Mouse (Mus musculus) liver, embryonic 11.5 days (tissue): Measurements from ENCODE around the gene Maea. TPM values are rescaled to one million over a fixed set of nuclear protein-coding genes. Genes with fewer than 3 reads are reported as not detected.
"Not testable (repeated sequence)": the region's sequence is repeated elsewhere in the genome, so short reads cannot be mapped to it uniquely, and the experiment has no call there.

Source experiments
- ATAC-seq: fragments of 200-750 bp; cut with Nextera tagmentation; replicated peaks from 2 replicates; pipeline ENCODE4 v1.8.0; 2017; ENCODE audit warnings: moderate number of reproducible peaks, mild to moderate bottlenecking, moderate TSS enrichment, moderate library complexity; ENCODE audit not compliant: low FRiP score
- DNase-seq: peaks from one replicate; pipeline ENCODE4 v3.0.0-alpha.2; 2017; ENCODE audit warnings: low spot score
- H3K27ac ChIP-seq: fragments of 300-500 bp; sonication (generic); 2 replicates; pipeline ENCODE4 v1.5.1; 2014; ENCODE audit warnings: mild to moderate bottlenecking, low read depth, low read length, control low read depth
- H3K27me3 ChIP-seq: fragments of 300-500 bp; sonication (generic); replicated peaks from 2 replicates; pipeline ENCODE4 v1.6.1; 2014; ENCODE audit warnings: low read length, mixed read lengths; ENCODE audit not compliant: control insufficient read depth, insufficient read depth
- H3K36me3 ChIP-seq: fragments of 300-500 bp; sonication (generic); 2 replicates; pipeline ENCODE4 v1.6.1; 2014; ENCODE audit warnings: mild to moderate bottlenecking, low read length, moderate library complexity, mixed read lengths; ENCODE audit not compliant: control insufficient read depth, insufficient read depth
- H3K4me1 ChIP-seq: fragments of 300-500 bp; sonication (generic); replicated peaks from 2 replicates; pipeline ENCODE4 v1.6.1; 2014; ENCODE audit warnings: low read length, mixed read lengths; ENCODE audit not compliant: control insufficient read depth, insufficient read depth
- H3K4me2 ChIP-seq: fragments of 300-500 bp; sonication (generic); 2 replicates; pipeline ENCODE4 v1.6.1; 2014; ENCODE audit warnings: mild to moderate bottlenecking, control low read depth, moderate library complexity
- H3K4me3 ChIP-seq: fragments of 300-500 bp; sonication (generic); 2 replicates; pipeline ENCODE4 v1.5.1; 2014; ENCODE audit warnings: low read depth, low read length, control low read depth
- H3K9ac ChIP-seq: fragments of 300-500 bp; sonication (generic); 2 replicates; pipeline ENCODE4 v1.6.1; 2014; ENCODE audit warnings: low read depth, low read length, control low read depth
- H3K9me3 ChIP-seq: fragments of 300-500 bp; sonication (generic); 2 replicates; pipeline ENCODE4 v1.6.1; 2016; ENCODE audit warnings: low read length, inconsistent platforms, mixed read lengths; ENCODE audit not compliant: control insufficient read depth
- WGBS: fragments of 180-500 bp; shearing (Covaris S2); extraction: QIAGEN DNeasy Blood & Tissue Kit; methylation state at CpG from one replicate; pipeline ENCODE4 v1.1.7; 2014; 5-methylcytosine and 5-hydroxymethylcytosine counted together
- polyA plus RNA-seq: library from polyadenylated mRNA; unstranded; fragments of >200 nt; fragmentation: Nextera tagmentation; extraction: Ambion mirVana; gene quantifications from 2 replicates; pipeline ENCODE4 v1.2.1, GENCODE M21; 2014

Gene Maea
- polyA plus RNA-seq, 1 experiment from 2014 or later: 103 TPM

GRCm38 (mm10) chr5:33335977-33336360, 660 bp downstream of the Maea start:
- WGBS: under 1% methylated on average over 30 of the region's 31 CpGs
- Histone ChIP-seq H3K9me3 (no peaks in the 10 kb centered on the region; the same call in 1 of the 2 replicates), H3K4me3 (peak overlapping the region; percentile 100), H3K4me2 (peak overlapping the region; percentile 88), H3K9ac (peak overlapping the region; percentile 93), H3K36me3 (no peaks in the 10 kb centered on the region; the same call in 1 of the 2 replicates), H3K27ac (peak overlapping the region; percentile 83), H3K4me1 (peaks cover 11% of the 10 kb centered on the region), H3K27me3 (no peaks in the 10 kb centered on the region)
- no peak for DNase-seq
- peak; percentile 46 for ATAC-seq

- 70% methylated on average over 8 of the region's 8 CpGs for WGBS
- H3K27ac ChIP-seq: no peak overlapping the region
- no peaks in the 10 kb centered on the region; the same call in 1 of the 2 replicates for H3K36me3 ChIP-seq
- DNase-seq (no peak), ATAC-seq (no peak)
- peak overlapping the region; percentile 88 for H3K4me2 ChIP-seq
- no peaks in the 10 kb centered on the region; the same call in 1 of the 2 replicates for H3K9me3 ChIP-seq
- no peaks in the 10 kb centered on the region for H3K27me3 ChIP-seq
- peaks cover 11% of the 10 kb centered on the region for H3K4me1 ChIP-seq
- no peak overlapping the region for H3K9ac ChIP-seq
- peak overlapping the region; percentile 100; the same call in 1 of the 2 replicates for H3K4me3 ChIP-seq
Observed at GRCm38 (mm10) chr5:33337206-33337605, 1.9 kb downstream of the Maea start.

- no peaks in the 10 kb centered on the region; the same call in 1 of the 2 replicates for H3K36me3 ChIP-seq
- ATAC-seq (no peak), DNase-seq (no peak)
- WGBS: 75% methylated on average over 6 of the region's 6 CpGs
- peaks cover 29% of the 10 kb centered on the region for H3K4me1 ChIP-seq
- H3K4me2 ChIP-seq: no peak overlapping the region
- H3K4me3 ChIP-seq: no peak overlapping the region
- no peaks in the 10 kb centered on the region for H3K9me3 ChIP-seq
- H3K9ac ChIP-seq: no peak overlapping the region
- H3K27me3 ChIP-seq: no peaks in the 10 kb centered on the region
- H3K27ac ChIP-seq: no peak overlapping the region
Observed at GRCm38 (mm10) chr5:33341165-33341564, 5.9 kb downstream of the Maea start.

- not testable (repeated sequence) for H3K36me3 ChIP-seq, H3K27ac ChIP-seq, DNase-seq, H3K27me3 ChIP-seq, H3K9ac ChIP-seq, H3K4me3 ChIP-seq, H3K4me2 ChIP-seq, H3K9me3 ChIP-seq, ATAC-seq
- H3K4me1 ChIP-seq: peaks cover 18% of the 10 kb centered on the region
- 60% methylated on average over 3 of the region's 3 CpGs for WGBS
Observed at GRCm38 (mm10) chr5:33342248-33342647, 6.9 kb downstream of the Maea start.

GRCm38 (mm10) chr5:33342821-33343220, 7.5 kb downstream of the Maea start:
- H3K4me2 ChIP-seq: no peak overlapping the region
- H3K4me1 ChIP-seq: peaks cover 18% of the 10 kb centered on the region
- no peaks in the 10 kb centered on the region; the same call in 1 of the 2 replicates for H3K36me3 ChIP-seq
- ATAC-seq: no peak
- H3K9me3 ChIP-seq: no peaks in the 10 kb centered on the region
- no peak overlapping the region for H3K9ac ChIP-seq
- H3K4me3 ChIP-seq: no peak overlapping the region
- no peak for DNase-seq
- no peak overlapping the region for H3K27ac ChIP-seq
- no peaks in the 10 kb centered on the region for H3K27me3 ChIP-seq

GRCm38 (mm10) chr5:33343571-33343970, 8.3 kb downstream of the Maea start:
- no peak for DNase-seq
- no peaks in the 10 kb centered on the region for H3K27me3 ChIP-seq
- no peak overlapping the region for H3K4me3 ChIP-seq
- H3K9me3 ChIP-seq: no peaks in the 10 kb centered on the region
- H3K27ac ChIP-seq: no peak overlapping the region
- H3K9ac ChIP-seq: no peak overlapping the region
- H3K36me3 ChIP-seq: no peaks in the 10 kb centered on the region; the same call in 1 of the 2 replicates
- H3K4me2 ChIP-seq: no peak overlapping the region
- no peak for ATAC-seq
- H3K4me1 ChIP-seq: peaks cover 18% of the 10 kb centered on the region

GRCm38 (mm10) chr5:33344070-33344469, 8.8 kb downstream of the Maea start:
- ATAC-seq (peak; percentile 82), DNase-seq (no peak)
- Histone ChIP-seq H3K4me1 (peaks cover 18% of the 10 kb centered on the region), H3K27me3 (no peaks in the 10 kb centered on the region), H3K36me3 (no peaks in the 10 kb centered on the region; the same call in 1 of the 2 replicates), H3K9me3 (no peaks in the 10 kb centered on the region), H3K4me3 (no peak overlapping the region), H3K4me2 (no peak overlapping the region), H3K9ac (no peak overlapping the region), H3K27ac (no peak overlapping the region)
- 57% methylated on average over 3 of the region's 3 CpGs for WGBS

GRCm38 (mm10) chr5:33347620-33348019, 12.3 kb downstream of the Maea start:
- H3K9ac ChIP-seq: no peak overlapping the region
- ATAC-seq: no peak

GRCm38 (mm10) chr5:33349205-33349604, 13.9 kb downstream of the Maea start:
- no peaks in the 10 kb centered on the region for H3K27me3 ChIP-seq
- peaks cover 11% of the 10 kb centered on the region for H3K4me1 ChIP-seq
- no peak for DNase-seq
- H3K9ac ChIP-seq: no peak overlapping the region
- no peak overlapping the region for H3K4me2 ChIP-seq
- 94% methylated on average over 5 of the region's 5 CpGs for WGBS
- H3K27ac ChIP-seq: no peak overlapping the region
- H3K36me3 ChIP-seq: no peaks in the 10 kb centered on the region; the same call in 1 of the 2 replicates
- no peaks in the 10 kb centered on the region for H3K9me3 ChIP-seq
- ATAC-seq: no peak
- no peak overlapping the region for H3K4me3 ChIP-seq

More at GRCm38 (mm10) chr5:33347620-33348019, 12.3 kb downstream of the Maea start:
- 84% methylated on average over 3 of the region's 3 CpGs for WGBS
- no peaks in the 10 kb centered on the region for H3K27me3 ChIP-seq
- H3K4me2 ChIP-seq: no peak overlapping the region
- no peaks in the 10 kb centered on the region; the same call in 1 of the 2 replicates for H3K36me3 ChIP-seq
- H3K4me1 ChIP-seq: peaks cover 22% of the 10 kb centered on the region
- H3K4me3 ChIP-seq: no peak overlapping the region
- no peaks in the 10 kb centered on the region for H3K9me3 ChIP-seq
- H3K27ac ChIP-seq: no peak overlapping the region
- DNase-seq: no peak
